Mouse (Mus musculus) telencephalon, adult 2 months (tissue): ENCODE results near the gene Lrrc46.

Source experiments
- DNase-seq: peaks from one replicate; pipeline ENCODE4 v3.0.0-alpha.2; 2011; ENCODE audit warnings: low read depth, low spot score

The Lrrc46 gene

GRCm38 (mm10) chr11:97049492-97050085, 8.4 kb upstream of the Lrrc46 start:
- DNase-seq: no peak

GRCm38 (mm10) chr11:97048090-97048650, 7.0 kb upstream of the Lrrc46 start:
- no peak for DNase-seq

GRCm38 (mm10) chr11:97045861-97046260, 4.7 kb upstream of the Lrrc46 start:
- no peak for DNase-seq

- DNase-seq: peak; percentile 69
Observed at GRCm38 (mm10) chr11:97044902-97045301, 3.7 kb upstream of the Lrrc46 start.

GRCm38 (mm10) chr11:97040301-97041021, 746 bp downstream of the Lrrc46 start:
- DNase-seq: no peak

- DNase-seq: no peak
Observed at GRCm38 (mm10) chr11:97038881-97039280, 2.3 kb downstream of the Lrrc46 start.

GRCm38 (mm10) chr11:97036141-97036540, 5.1 kb downstream of the Lrrc46 start:
- DNase-seq: peak; percentile 72

GRCm38 (mm10) chr11:97033781-97034180, 7.4 kb downstream of the Lrrc46 start:
- no peak for DNase-seq

- no peak for DNase-seq
Observed at GRCm38 (mm10) chr11:97032499-97032898, 8.7 kb downstream of the Lrrc46 start.

GRCm38 (mm10) chr11:97031977-97032376, 9.2 kb downstream of the Lrrc46 start:
- no peak for DNase-seq

GRCm38 (mm10) chr11:97030426-97030825, 10.8 kb downstream of the Lrrc46 start:
- DNase-seq: no peak

- peak; percentile 51 for DNase-seq
Observed at GRCm38 (mm10) chr11:97029686-97030417, 11.4 kb downstream of the Lrrc46 start, which contains the start of gene Scrn2. Gene Scrn2, plus strand, starts transcription at chr11:97029938.

- no peak for DNase-seq
Observed at GRCm38 (mm10) chr11:97025721-97026344, 15.4 kb downstream of the Lrrc46 start.

- no peak for DNase-seq
Observed at GRCm38 (mm10) chr11:97024977-97025376, 16.2 kb downstream of the Lrrc46 start.

GRCm38 (mm10) chr11:97021873-97022484, 19.2 kb downstream of the Lrrc46 start:
- DNase-seq: no peak

- no peak for DNase-seq
Observed at GRCm38 (mm10) chr11:97021121-97021765, 20.0 kb downstream of the Lrrc46 start.

GRCm38 (mm10) chr11:97019345-97019708, 21.9 kb downstream of the Lrrc46 start:
- DNase-seq: no peak

GRCm38 (mm10) chr11:97018583-97019344, 22.4 kb downstream of the Lrrc46 start:
- DNase-seq: no peak

GRCm38 (mm10) chr11:97017696-97018582, 23.3 kb downstream of the Lrrc46 start:
- DNase-seq: no peak
